Mouse (Mus musculus): Measurements from ENCODE around the gene Ank3.

The Ank3 gene

DNA sequence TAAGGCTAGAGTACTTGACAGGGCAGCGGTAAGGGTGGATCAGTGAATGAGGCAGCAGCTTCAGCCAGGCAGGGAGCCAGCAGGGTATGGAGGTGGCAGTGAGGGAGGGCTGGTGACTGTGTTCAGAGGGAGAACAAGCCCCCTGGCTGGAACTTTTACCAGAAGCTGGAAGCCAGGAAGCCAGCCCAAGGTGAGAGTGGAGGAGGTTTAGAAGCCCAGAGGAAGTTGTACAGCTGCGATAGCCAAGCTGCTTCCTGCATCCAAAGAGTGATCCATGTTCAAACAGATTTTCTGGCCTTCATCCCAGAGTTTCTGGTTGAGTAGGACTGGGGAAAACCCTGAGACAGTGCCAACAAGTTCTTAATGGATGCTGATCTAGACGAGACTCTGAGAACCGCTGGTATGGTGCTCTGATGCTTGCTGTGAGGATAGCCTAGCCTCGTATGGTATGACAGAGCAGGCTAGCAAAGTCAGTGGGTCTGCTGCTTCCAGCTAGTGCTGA is 213.3 kb downstream of the Ank3 start:
- DNase-seq (ENCODE audit: low read depth, low spot score) = no peak

DNA sequence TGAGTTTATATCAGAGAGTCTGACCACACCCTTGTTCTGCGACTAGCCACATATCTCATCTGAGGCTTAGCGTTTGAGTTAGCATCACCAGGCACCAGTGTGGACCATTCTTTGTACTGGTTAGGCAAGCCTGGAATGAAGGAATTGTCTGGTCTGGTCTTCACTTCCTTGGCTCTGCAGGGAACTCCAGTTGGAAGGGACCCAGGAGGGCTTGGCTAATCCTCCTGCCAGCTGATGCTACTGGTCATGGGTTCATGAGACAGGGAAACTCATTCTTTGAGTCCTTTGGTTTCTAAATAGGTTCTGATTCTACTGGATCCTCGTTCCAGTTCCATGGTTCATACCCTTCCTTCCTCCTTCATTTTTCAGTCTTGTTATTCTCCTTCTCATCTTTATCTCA is 218.4 kb downstream of the Ank3 start:
- DNase-seq (ENCODE audit: low read depth, low spot score) = no peak

DNA sequence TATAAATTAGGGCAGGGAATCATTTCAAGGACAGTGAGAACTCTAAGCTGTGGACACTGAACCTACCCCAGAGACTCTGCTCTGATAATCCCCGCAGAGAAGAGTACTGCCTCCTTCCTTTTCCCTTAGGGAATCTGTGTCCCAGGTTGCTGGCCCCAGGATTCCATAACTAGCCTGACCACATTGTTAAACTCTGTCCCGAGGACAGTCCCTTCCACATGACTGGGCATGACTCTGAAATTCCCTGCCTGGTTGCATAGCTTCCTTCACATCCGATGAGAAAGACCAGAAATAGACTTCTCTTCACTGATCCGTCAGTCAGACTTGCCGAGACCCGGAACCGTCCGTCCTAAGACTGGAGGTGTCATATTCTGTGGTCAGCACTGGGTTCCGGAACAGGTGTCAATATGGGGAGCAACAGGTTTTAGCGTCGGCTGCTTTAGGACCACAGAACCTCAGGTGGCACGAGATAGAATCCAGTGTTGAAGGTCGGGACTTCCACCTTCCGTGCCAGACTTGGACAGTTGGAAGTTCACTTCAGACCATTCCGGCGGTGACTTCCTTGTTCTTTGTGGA is 219.1 kb downstream of the Ank3 start:
- DNase-seq (ENCODE audit: low read depth, low spot score) = no peak

DNA sequence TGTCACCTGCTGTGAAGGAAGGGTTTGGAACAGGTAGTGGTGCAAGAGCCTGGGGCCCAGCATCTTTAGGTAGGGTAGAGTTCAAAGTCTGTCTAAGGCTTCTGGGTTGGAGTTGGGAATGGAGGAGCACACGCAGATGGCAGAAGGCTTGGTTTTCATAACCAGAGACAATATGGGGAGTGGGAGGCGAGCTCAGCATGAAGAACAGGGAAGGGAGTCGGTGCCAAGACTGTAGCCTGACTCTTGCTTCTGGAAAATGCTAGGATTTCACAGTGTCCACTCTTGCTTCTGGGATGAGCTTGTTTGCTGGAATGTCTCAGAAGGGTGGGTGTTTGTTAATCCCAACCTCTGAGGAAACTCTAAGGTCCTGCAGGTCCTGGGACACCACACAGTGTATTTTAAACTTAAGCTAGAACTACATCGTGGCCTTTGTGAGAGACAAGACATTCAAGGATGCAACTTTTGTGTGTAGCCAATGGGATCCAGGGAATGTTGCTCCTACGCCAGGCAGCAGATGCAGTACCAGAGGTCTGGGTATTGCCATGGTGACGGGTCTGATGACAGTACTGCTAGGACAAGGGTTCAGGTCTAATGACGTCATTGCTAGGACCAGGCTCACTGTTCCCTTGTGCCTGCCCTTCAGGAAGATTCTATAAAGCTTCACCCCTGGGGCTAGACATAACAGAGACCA is 222.3 kb downstream of the Ank3 start:
- no peak for DNase-seq (ENCODE audit: low read depth, low spot score)

- no peak for DNase-seq (ENCODE audit: low read depth, low spot score)
Observed at GRCm38 (mm10) chr10:69627767-69628166, 229.2 kb downstream of the Ank3 start.

DNA sequence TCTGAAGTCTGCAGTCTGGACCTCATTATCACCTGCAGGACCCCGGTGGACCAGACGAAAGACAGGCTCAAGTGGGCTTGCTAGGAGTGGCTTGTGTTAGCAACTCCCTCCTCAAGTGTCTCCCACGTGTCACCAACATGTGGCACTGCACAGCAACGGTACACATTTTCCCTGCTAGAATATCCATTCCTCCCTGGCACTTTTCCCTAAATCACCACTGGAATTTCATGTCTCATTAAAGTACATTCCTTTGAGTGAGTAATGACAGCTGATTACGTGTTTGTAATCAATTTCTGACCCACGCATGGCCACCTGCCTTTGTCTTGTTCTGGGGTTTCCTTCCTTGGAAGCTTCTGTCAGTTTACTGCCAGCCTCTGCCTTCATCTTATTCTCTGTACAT is 230.2 kb downstream of the Ank3 start:
- DNase-seq (ENCODE audit: low read depth, low spot score) = peak; percentile 49

- DNase-seq (ENCODE audit: low read depth, low spot score) = no peak
Observed at GRCm38 (mm10) chr10:69630802-69631388, 232.3 kb downstream of the Ank3 start.

GRCm38 (mm10) chr10:69632885-69633284 is 234.3 kb downstream of the Ank3 start:
- no peak for DNase-seq (ENCODE audit: low read depth, low spot score)

- DNase-seq (ENCODE audit: low read depth, low spot score) = no peak
Observed at GRCm38 (mm10) chr10:69634891-69635290, 236.3 kb downstream of the Ank3 start.

- DNase-seq (ENCODE audit: low read depth, low spot score) = no peak
Observed at GRCm38 (mm10) chr10:69635910-69636656, 237.5 kb downstream of the Ank3 start.

GRCm38 (mm10) chr10:69639138-69639537 is 240.6 kb downstream of the Ank3 start:
- no peak for DNase-seq (ENCODE audit: low read depth, low spot score)

GRCm38 (mm10) chr10:69640617-69641016 is 242.0 kb downstream of the Ank3 start:
- DNase-seq (ENCODE audit: low read depth, low spot score) = no peak

DNA sequence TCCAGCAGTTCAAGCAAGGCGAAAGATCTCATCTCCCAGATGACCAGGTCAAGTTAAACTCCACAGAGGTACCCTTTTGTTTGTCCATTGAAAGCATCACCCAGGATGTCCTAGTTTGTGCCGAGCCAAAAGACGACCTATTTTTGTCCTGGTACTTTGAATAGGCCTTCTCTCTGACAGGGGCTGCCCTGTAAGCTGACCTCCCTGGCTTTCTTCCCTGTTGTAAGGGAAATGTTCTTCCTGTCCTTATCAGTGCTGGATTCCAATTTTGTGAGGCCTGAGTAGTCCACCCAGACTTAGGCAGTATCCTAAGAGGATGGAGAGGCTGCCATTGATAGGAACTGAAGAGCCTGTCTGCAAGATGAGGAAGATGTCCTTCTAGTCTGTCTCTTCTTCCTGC is 244.9 kb downstream of the Ank3 start:
- DNase-seq (ENCODE audit: low read depth, low spot score) = no peak

DNA sequence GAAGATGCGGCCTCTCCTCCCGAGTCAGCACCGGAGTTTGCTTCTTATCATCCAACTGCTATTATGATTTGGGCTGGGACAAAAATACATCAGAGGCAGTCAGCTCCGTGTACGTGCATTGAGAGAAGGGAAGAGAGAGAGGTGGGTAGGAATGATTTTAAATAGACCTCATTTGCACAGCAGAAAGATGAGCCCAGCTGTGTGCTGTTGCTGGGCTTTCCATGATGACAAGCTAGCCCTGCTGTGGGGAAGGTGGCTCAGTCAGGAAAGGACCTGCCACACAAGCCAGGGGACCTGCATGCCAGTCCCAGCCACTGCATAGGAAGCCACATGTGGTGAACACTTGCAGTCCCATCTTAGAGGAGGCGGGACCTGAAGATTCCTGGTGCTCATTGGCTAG is 245.4 kb downstream of the Ank3 start:
- no peak for DNase-seq (ENCODE audit: low read depth, low spot score)

- DNase-seq (ENCODE audit: low read depth, low spot score) = no peak
Observed at GRCm38 (mm10) chr10:69645311-69645802, 246.8 kb downstream of the Ank3 start.

DNA sequence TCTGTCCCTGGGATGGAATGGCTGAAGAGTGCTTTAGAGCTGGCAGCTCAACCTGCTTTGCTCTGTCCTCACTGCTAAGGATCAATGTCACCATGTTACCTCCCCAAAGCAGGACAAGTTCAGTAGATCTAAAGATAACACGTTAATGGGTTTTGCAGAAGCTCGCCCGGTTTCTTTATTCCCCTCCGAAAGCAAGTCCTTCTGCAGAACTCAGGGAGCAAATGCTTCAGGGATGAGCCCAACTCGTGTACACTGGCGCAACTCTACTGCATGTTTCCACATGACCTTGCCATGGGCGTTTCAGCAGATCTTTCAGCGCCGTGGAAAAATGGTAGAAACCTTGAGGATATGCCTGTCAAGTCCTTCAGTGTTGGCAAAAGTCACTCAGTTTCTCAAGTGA is 247.4 kb downstream of the Ank3 start:
- DNase-seq (ENCODE audit: low read depth, low spot score) = no peak

- no peak for DNase-seq (ENCODE audit: low read depth, low spot score)
Observed at GRCm38 (mm10) chr10:69650074-69650473, 251.5 kb downstream of the Ank3 start.

- DNase-seq (ENCODE audit: low read depth, low spot score) = no peak
Observed at GRCm38 (mm10) chr10:69652660-69653059, 254.1 kb downstream of the Ank3 start.

DNA sequence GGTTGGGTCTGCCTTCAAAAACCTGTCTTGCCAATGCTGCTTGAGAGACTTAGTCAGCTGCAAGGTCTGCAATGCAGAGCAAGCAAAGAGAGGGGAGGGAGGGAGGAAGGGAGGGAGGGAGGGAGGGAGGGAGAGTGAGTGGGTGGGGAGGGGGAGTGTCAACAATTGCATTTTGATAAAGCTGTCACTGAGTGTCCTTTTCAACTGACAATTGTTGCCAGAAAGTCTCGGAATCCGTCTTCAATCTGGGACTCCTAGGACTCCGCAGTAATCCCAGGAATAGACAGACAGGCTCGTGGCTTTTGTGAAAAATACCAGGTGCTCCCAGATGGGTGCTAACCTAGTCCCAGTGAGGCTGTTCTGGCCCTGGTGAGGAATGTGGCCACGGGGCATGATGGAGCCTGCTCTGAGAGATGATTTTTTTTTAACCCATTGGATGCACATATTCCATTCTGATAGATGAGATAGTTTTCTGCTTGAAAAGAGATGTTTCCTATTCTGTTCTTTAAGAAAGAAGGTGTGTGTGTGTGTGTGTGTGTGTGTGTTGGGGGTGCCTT is 254.6 kb downstream of the Ank3 start:
- DNase-seq (ENCODE audit: low read depth, low spot score) = no peak

DNA sequence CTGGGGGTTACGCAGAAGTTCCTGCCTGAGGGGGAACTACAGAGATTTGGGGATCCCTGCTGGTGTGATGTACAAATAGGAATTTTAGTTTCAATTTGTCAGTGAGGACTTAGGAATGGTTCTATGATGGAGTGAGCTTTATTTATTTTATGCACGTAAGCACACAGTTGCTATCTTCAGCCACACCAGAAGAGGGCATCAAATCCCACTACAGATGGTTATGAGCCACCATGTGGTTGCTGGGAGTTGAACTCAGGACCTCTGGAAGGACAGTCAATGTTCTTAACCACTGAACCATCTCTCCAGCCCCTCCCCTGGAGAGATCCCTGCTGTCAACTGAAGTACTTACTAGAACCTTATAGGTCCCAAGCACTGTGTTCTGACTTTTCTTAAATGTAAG is 255.6 kb downstream of the Ank3 start:
- no peak for DNase-seq (ENCODE audit: low read depth, low spot score)

- peak; percentile 73 for DNase-seq (ENCODE audit: low read depth, low spot score)
Observed at GRCm38 (mm10) chr10:69654866-69655633, 256.5 kb downstream of the Ank3 start.

Data from forelimb bud, embryonic 11.5 days (tissue).